Mouse (Mus musculus): ENCODE data around the gene Cgas. TPM values are rescaled to one million over a fixed set of nuclear protein-coding genes. Genes with fewer than 3 reads are reported as not detected.
"Not testable (repeated sequence)": the region's sequence is repeated elsewhere in the genome, so short reads cannot be mapped to it uniquely, and the experiment has no call there.

Gene Cgas
- polyA plus RNA-seq, 1 experiment from 2014 or later, result 0.86 TPM

- H3K4me2 ChIP-seq (replicated peaks; ENCODE audit: low read depth, low read length), result peak overlapping the region; percentile 53
- 12% methylated on average over 3 of the region's 3 CpGs for WGBS
- H3K36me3 ChIP-seq (ENCODE audit: insufficient read depth, low read length), result peaks cover 16% of the 10 kb centered on the region
- H3K4me1 ChIP-seq (ENCODE audit: insufficient read depth, low read depth, low read length), result no peaks in the 10 kb centered on the region
- TF ChIP-seq EP300 (IDR thresholded peaks at IDR 0.05) (no peak), CTCF (IDR thresholded peaks at IDR 0.05) (no peak)
- no peaks in the 10 kb centered on the region for H3K9me3 ChIP-seq (ENCODE audit: low read length)
- ATAC-seq, result no peak
- no peaks in the 10 kb centered on the region for H3K27me3 ChIP-seq (replicated peaks; ENCODE audit: insufficient read depth, low read length)
- peak; percentile 65 for DNase-seq (ENCODE audit: low spot score)
- H3K9ac ChIP-seq (replicated peaks; ENCODE audit: low read depth), result peak overlapping the region; percentile 46
- H3K27ac ChIP-seq (ENCODE audit: low read length), result peak overlapping the region; percentile 97
- H3K4me3 ChIP-seq (ENCODE audit: low read depth, low read length), result peak overlapping the region; percentile 37
Observed at GRCm38 (mm10) chr9:78482386-78482785, 39.3 kb upstream of the Cgas start.

GRCm38 (mm10) chr9:78481423-78482331, 38.6 kb upstream of the Cgas start:
- under 1% methylated on average over 60 of the region's 77 CpGs for WGBS
- peak; percentile 97 for ATAC-seq
- peak overlapping the region; percentile 95 for H3K4me3 ChIP-seq (ENCODE audit: low read depth, low read length)
- H3K9me3 ChIP-seq (ENCODE audit: low read length), result no peaks in the 10 kb centered on the region
- peaks cover 23% of the 10 kb centered on the region for H3K36me3 ChIP-seq (ENCODE audit: insufficient read depth, low read length)
- peak; percentile 99 for DNase-seq (ENCODE audit: low spot score)
- no peaks in the 10 kb centered on the region for H3K27me3 ChIP-seq (replicated peaks; ENCODE audit: insufficient read depth, low read length)
- peak overlapping the region; percentile 99 for H3K27ac ChIP-seq (ENCODE audit: low read length)
- H3K4me1 ChIP-seq (ENCODE audit: insufficient read depth, low read depth, low read length), result no peaks in the 10 kb centered on the region
- TF ChIP-seq CTCF (IDR thresholded peaks at IDR 0.05), result peak; percentile 9; the same call in 1 of the 2 replicates
- TF ChIP-seq EP300 (IDR thresholded peaks at IDR 0.05), result 0 out of 2 replicates have a peak, but pooled peaks have one; percentile 4
- H3K4me2 ChIP-seq (replicated peaks; ENCODE audit: low read depth, low read length), result peak overlapping the region; percentile 58
- peak overlapping the region; percentile 99 for H3K9ac ChIP-seq (replicated peaks; ENCODE audit: low read depth)

- Histone ChIP-seq H3K4me2 (replicated peaks; ENCODE audit: low read depth, low read length) (peak overlapping the region; percentile 58), H3K9ac (replicated peaks; ENCODE audit: low read depth) (peak overlapping the region; percentile 99), H3K9me3 (ENCODE audit: low read length) (no peaks in the 10 kb centered on the region), H3K4me3 (ENCODE audit: low read depth, low read length) (peak overlapping the region; percentile 95), H3K27ac (ENCODE audit: low read length) (peak overlapping the region; percentile 99), H3K4me1 (ENCODE audit: insufficient read depth, low read depth, low read length) (no peaks in the 10 kb centered on the region), H3K27me3 (replicated peaks; ENCODE audit: insufficient read depth, low read length) (no peaks in the 10 kb centered on the region), H3K36me3 (ENCODE audit: insufficient read depth, low read length) (peaks cover 23% of the 10 kb centered on the region)
- WGBS, result 0% methylated on average over 39 of the region's 46 CpGs
- DNase-seq (ENCODE audit: low spot score) (peak; percentile 94), ATAC-seq (peak; percentile 57)
- TF ChIP-seq CTCF (IDR thresholded peaks at IDR 0.05) (no peak), EP300 (IDR thresholded peaks at IDR 0.05) (no peak)
Observed at GRCm38 (mm10) chr9:78480706-78481358, 37.8 kb upstream of the Cgas start.

GRCm38 (mm10) chr9:78480227-78480626, 37.2 kb upstream of the Cgas start:
- H3K4me1 ChIP-seq (ENCODE audit: insufficient read depth, low read depth, low read length); H3K27me3 ChIP-seq (replicated peaks; ENCODE audit: insufficient read depth, low read length); DNase-seq (ENCODE audit: low spot score); H3K9me3 ChIP-seq (ENCODE audit: low read length); ATAC-seq: not testable (repeated sequence)
- Histone ChIP-seq H3K36me3 (ENCODE audit: insufficient read depth, low read length) (peaks cover 23% of the 10 kb centered on the region), H3K4me3 (ENCODE audit: low read depth, low read length) (peak overlapping the region; percentile 95), H3K27ac (ENCODE audit: low read length) (peak overlapping the region; percentile 99; the same call in 1 of the 2 replicates), H3K9ac (replicated peaks; ENCODE audit: low read depth) (peak overlapping the region; percentile 99), H3K4me2 (replicated peaks; ENCODE audit: low read depth, low read length) (peak overlapping the region; percentile 58)
- whole genome bisulfite sequencing, result 0% methylated on average over 13 of the region's 13 CpGs

- not testable (repeated sequence) for H3K9ac ChIP-seq (replicated peaks; ENCODE audit: low read depth); H3K4me3 ChIP-seq (ENCODE audit: low read depth, low read length); H3K4me1 ChIP-seq (ENCODE audit: insufficient read depth, low read depth, low read length); DNase-seq (ENCODE audit: low spot score); H3K9me3 ChIP-seq (ENCODE audit: low read length); H3K27me3 ChIP-seq (replicated peaks; ENCODE audit: insufficient read depth, low read length); ATAC-seq; H3K27ac ChIP-seq (ENCODE audit: low read length)
- H3K36me3 ChIP-seq (ENCODE audit: insufficient read depth, low read length), result peaks cover 23% of the 10 kb centered on the region
- whole genome bisulfite sequencing, result 17% methylated on average over 8 of the region's 8 CpGs
- H3K4me2 ChIP-seq (replicated peaks; ENCODE audit: low read depth, low read length), result peak overlapping the region; percentile 17; the same call in 1 of the 2 replicates
Observed at GRCm38 (mm10) chr9:78479308-78479707, 36.3 kb upstream of the Cgas start.

GRCm38 (mm10) chr9:78478009-78478605, 35.1 kb upstream of the Cgas start:
- H3K27me3 ChIP-seq (replicated peaks; ENCODE audit: insufficient read depth, low read length); ATAC-seq; H3K9me3 ChIP-seq (ENCODE audit: low read length); H3K4me2 ChIP-seq (replicated peaks; ENCODE audit: low read depth, low read length); H3K27ac ChIP-seq (ENCODE audit: low read length); H3K4me1 ChIP-seq (ENCODE audit: insufficient read depth, low read depth, low read length); H3K4me3 ChIP-seq (ENCODE audit: low read depth, low read length); H3K9ac ChIP-seq (replicated peaks; ENCODE audit: low read depth); DNase-seq (ENCODE audit: low spot score): not testable (repeated sequence)
- 45% methylated on average over 1 of the region's 1 CpGs for WGBS
- H3K36me3 ChIP-seq (ENCODE audit: insufficient read depth, low read length), result peaks cover 23% of the 10 kb centered on the region
